Mouse (Mus musculus) liver (tissue): ENCODE results near the gene Tcte1.
A peak's percentile ranks its signal among the peaks of the same experiment; 100 is the strongest.

Experiments
- DNase-seq: peaks from one replicate; pipeline ENCODE4 v3.0.0-alpha.2; 2020; ENCODE audit warnings: mixed read lengths

Tcte1 gene

DNA sequence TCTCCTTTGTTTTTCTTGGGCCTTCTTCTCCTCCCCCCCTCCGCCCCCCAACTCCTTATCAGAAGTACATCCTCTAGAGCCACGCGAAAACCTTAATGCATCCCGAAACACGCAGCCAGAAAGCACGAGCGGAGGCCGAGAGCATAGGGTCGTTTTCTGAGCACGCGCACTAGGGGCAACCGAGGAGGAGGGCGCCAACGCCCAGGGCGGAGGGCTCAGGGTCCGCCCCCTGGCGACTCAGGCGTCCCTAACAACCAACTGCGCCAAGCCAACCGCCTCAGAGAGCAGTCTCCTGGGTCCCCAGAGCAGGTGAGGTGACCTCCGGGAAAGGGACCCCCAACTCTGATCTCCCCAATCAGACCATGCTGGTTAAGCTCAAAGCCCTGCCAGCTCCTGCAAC is at the start of gene Tcte1:
Tcte1 (plus strand) TSS at position 172 of the 400 bp plus-strand sequence.
- peak; percentile 51 for DNase-seq

DNA sequence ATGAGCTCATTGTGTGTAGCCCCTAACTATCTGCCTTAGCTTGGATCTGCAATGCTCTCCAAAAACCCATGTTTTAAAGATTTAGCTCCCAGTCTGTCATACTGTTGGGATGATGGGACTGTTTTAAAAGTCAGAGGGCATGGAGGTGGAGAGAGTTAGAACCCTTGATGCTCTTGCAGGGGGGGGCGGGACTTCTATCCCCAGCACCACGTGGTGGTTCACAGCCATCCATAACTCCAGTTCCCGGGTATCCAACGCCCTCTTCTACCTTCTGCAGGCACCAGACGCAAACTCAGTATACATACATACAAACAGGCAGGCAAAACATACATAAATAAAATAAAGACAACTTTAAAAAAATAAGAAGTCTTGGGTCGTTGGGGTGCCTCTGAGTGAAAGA is 49.6 kb upstream of the Tcte1 start:
- no peak for DNase-seq

DNA sequence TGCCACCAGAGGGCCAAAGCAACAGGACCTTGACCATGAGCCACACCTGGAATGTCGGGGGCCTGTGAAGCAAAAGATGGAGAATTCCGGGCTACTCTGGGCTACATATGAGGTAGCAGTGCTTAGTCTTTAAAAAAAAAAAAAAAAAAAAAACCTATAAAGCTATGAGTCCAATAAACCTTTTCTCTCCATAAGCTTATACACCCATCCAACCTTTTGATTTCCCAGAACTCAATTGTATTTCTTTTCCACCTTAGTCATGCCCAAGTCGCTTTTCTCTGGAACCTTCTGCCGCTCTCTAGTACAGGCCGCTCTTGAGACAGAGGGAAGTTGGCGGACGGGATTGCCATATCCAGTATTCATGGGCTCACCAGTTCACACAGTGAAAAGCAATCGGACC is 49.1 kb upstream of the Tcte1 start:
- DNase-seq, result no peak

DNA sequence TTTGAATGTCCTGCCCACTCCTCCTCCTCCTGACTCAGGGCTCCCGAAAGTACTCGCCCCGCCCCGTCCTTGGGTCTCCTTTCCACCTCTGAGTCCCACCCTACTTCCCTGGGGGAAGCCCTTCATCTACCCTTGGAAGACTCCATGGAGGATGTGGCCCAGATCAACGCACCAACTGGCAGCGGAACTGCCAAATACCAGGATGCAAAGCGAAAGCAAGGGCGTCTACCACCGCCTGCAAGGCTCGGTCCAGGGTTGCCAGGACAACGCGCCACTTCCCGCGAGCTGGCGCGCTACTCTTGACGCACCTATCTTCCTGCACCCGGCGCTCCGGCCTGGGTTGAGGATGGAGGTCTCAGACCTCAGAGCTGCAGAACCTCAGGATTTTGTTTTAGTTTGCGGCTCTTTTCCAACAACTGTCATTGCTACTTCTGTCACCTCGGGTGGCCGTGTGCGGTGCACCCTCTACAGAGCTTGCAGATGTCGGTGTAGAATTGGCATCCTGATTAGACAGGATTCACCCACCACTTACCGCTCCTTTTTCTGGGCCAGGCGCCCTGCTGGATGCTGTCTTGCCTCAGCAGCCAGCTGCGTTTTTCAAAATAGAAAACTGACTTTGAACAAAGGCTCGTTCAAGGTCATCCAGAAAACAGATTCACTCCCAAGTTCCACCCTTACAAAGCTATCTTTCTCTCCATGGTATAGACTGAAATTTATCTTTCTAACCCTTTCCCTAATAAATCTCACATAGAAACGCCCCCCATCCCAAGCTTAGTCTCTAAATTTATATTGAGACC is 48.4 kb upstream of the Tcte1 start, which contains the start of gene Spats1:
Spats1 (minus strand) TSS at position 747 of the 797 bp plus-strand sequence.
- peak; percentile 32 for DNase-seq

DNA sequence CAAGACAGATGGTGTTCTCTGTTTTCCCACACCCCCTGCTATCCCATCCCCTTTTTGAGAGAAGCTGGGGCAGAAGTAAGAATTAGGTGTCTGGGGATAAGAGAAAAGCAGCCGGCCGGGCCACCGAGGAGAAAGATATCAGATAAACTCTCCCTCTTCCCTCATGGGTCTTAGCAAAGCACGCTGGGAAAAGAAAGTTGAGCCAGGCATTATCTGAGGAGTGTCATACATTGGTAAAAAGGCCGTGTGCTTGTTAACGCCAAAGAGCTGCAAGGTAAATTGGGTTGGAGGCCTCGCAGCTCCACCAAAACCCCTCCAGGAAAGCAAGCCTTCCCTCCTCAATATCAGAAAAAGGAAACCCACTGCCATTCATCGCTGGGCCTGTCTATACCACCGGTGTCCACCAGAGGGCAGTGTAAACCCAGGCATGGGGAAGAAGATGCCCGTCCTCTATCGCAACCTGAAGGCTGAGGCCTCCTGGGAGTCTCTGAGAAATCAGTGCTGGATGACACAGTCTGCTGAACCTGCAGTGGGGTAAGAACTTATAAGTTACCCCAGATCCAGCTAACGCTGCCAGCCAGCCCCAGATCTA is 44.9 kb upstream of the Tcte1 start:
- DNase-seq, result peak; percentile 79

DNA sequence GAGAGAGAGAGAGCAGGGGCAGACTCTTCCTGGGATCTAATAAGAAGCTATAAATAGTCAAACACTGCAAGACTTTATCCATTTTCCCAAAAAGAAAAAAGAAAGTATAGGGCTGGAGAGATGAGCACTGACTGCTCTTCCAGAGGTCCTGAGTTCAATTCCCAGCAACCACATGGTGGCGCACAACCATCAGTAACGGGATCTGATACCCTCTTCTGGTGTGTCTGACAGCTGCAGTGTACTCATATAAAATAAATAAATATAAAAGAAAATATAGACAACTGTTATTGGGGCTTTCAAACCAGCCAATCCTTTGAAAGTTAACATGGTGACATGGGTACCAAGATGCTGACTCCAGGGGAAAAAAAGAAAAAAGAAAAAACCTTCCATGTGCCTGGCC is 42.8 kb upstream of the Tcte1 start:
- DNase-seq, result peak; percentile 18

DNA sequence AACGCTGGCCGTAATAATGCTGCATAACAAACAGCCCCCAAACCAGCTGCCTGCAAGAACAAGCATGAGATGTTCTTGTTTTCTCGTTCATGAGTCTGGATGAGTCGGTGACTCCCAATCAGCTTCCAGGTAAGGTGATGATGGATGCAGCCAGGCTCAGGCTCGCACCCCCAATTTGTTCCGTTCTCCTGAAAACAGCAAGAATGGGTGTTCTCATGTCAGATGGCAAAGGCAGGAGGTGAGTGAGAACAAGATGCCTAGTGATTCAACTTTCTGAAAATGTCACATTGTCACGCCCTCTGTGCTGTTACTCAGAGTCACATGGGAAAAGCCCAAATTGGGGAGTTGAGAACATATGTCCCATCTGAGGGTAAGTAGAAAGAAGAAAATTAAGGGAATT is 37.7 kb upstream of the Tcte1 start:
- DNase-seq, result no peak

DNA sequence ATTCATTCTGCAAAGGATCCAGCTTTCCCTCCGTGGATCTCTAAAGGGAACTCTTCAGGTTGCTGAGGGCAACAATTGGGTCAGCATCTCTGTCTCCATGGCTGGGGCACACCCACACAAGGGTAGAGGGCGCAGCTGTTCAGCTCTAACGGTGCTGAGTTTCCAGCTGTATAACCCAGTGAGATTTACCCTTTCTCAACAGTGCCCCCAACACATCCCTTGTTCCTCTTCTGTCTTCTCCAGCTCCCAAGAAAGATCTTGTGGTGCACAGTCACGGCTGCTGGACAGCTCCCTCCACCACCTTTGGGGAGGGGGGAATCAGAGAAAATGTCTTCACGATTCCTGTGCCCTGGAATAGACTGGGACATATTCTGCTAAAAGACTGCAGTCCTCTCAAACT is 36.0 kb upstream of the Tcte1 start:
- no peak for DNase-seq

DNA sequence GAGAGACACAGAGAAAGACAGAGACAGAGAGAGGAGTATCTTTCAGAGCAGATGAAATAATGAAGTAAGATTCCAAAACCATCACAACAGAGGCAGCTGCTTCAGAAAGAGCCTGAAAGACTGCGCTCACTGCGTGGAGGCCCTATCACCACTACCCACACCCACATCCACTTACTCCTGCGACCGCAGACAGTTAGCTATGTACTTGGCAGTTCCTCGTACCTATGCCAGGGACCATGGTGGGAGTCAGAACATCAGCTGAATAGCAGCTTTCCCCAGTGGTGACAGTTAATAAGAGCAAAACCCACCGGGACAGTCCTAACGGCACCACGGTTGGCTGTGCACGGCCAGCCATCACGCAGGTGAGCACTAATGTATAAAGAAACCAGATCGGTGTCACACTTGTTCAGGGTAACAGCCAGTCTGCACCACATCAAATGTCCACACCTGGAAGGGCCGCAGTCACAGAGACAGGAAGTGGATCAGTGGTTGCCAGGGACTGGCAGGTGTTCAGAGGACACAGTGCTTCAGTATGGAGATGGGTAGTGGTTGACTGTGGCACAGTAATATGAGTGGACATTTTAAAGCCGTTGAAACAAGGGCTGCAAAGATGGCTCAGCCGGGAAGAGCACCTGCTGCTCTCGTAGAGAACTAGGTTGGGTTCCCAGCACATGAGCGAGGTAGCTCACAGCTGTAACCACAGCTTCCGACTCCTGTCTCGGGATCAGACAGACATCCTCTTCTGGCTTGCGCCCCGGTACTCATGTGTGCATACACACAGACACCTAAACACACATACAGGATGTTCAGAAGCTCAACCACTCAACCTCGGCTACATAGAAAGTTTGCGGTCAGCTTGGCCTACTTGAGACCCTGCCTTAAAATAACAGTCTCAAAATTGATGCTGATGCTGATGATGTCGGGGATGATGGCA is 34.6 kb upstream of the Tcte1 start:
- DNase-seq, result no peak

DNA sequence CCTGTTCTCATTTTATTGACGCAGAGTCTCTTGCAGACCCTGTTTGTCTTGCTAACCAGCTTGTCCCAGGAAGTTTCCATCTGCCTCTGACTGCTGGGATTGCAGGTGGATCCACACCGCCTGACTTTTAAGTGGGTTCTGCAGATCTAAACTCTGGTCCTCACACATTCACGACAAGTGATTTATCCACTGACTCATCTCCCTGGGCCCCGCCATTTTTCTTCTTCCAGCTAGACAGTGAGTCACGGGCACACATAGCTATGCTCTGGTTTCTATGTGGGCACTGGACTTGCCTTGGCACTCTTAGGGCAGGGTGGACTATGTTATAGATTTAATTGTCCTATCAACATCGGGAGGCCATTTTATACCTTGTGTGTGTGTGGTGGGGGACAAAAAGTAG is 33.5 kb upstream of the Tcte1 start:
- DNase-seq, result no peak

DNA sequence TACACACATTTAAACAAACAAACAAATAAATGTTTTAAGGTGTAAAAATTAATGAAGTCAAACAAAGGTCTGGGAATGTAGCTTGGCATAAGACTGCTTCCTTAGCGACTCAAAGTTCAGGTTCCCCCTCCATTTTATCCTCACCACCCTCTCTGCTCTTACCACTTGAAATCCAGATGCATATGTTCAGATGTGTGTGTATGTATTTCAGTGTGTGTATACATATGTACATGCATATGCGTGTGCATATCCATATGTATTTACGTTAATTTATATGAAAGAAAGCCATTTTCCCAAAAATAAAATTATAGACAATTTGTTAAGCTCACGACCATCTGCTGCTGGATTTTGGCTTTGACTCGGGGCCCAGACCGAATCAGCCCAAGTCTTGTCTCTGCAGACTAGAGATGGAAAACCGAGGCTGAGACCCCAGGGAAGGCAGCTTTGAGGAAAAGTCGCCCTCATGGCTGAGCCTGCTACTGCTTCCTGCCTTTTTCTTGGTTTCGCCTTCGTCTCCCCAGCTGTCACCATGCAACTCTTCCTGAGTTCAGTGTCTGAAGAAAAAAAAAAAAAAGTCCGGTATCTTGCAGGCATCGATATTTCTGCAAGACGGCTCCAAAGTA is 32.6 kb upstream of the Tcte1 start:
- DNase-seq, result no peak

DNA sequence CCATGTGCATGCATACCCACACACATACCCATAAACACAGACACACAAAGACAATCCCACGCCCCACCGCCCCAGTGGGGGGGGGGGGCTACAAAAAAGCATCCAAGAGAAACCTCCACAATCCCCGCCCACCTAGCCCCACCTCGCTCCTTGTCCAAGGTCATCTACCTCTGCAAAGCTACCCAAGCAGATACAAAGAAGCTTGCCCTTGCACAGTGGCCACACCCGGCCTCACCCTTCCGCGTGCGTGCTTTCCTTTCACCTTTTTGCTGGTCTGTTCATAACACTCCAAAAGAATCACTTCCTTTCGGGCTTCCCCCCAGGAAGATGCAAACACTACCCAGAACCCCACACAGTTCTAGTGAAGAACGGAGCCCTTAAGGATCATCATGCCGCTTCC is 27.8 kb upstream of the Tcte1 start:
- DNase-seq, result no peak

DNA sequence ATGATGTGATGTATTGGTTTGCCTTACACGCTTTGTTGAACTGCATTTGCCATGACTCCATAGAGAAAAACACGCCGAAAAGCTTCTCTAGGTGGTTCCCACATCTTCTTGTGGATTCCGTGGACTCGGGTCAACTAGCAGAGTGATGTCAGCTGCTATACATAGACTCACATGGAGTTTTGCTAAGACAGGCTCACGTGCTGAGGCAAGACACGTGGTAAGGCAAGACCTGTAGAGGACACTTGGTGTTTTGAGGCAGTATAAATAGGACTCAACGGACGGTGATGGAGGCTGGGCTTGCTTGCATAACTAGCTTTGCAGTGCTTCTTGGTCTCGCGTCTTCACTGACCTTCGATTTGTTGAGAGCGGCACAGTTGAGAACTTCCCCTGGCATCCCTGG is 24.8 kb upstream of the Tcte1 start:
- DNase-seq, result no peak

DNA sequence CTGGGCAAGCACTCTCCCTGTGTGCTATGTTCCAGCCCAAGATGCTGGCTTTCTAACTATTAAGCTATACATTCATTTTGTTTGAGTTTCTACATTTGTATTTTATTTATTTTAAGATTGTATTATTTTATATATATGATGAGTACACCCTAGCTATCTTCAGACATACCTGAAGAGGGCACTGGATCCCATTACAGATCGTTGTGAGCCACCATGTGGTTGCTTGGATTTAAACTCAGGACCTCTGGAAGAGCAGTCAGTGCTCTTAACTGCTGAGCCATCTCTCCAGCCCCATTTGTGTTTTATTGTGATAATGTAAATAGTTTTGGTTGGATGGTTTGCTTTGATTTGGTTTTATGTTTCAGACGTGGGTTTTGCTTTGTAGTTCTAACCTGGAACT is 23.7 kb upstream of the Tcte1 start:
- DNase-seq, result no peak

DNA sequence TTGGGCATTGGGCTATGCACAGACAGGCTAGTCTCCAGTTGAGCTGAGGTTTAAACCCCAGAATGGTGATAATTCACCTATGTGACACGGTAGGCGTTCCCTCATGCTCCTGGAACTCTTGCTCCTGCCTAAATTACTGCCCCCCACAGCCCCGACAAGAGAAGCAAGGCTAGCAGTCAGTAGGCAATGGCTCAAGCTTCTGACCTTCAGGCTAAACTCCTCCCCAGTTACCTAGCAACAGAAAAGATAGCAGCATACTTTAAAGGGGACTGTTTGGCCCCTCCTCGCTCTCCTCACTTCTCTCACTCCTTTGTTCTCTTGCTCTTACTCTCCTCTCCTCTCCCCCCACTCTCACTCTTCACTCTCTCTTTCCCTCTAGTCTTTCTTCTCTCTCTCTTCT is 22.3 kb upstream of the Tcte1 start:
- DNase-seq, result no peak

DNA sequence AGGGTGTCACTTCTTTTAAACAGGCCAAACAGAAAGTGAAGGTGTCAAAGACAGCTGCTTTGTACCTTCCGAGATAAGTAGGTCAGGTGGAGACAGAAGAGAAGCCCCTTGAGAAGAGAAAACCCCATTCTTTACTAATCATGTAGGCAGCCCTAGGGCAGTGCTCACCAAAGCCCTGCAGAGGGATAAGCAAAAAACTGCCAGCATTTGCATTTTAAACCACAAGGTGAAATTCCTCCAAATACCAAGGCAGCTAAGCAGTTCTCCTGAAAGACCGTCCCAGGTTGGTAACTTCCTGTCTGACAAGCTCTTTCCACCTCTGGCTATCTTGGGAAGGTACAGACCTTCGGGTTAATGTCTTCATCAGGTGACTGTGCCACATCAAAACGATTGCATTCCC is 20.9 kb upstream of the Tcte1 start:
- DNase-seq, result no peak

DNA sequence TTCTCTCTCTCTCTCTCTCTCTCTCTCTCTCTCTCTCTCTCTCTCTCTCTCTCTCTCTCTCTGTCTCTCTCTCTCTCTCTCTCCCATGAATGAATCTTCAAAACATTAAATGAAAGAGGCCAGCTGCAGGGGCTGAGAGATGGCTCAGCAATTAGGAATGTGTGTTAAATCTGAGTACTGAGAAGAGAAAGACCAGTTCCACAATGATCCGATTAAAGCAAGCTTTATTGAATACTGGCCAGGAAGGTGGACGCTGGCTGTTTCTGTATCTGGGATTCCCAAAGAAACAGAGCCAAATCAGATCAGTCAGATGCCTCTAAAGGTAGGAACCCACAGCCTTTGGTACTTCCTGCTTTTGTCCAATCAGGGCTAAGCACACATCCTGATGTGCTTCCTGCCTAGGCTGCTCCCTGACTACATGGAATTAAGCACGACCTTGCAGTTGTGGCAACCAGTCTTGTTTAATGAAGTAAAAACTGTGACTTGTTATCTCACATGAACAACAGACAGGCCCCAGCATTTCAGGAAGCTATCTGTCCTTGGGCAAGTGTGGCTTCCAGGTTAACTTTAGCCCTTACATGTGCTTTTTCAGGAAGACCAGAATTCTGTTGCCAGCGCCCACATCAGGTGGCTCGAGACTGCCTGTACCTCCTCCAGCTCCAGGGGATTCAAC is 19.8 kb upstream of the Tcte1 start:
- DNase-seq, result no peak

DNA sequence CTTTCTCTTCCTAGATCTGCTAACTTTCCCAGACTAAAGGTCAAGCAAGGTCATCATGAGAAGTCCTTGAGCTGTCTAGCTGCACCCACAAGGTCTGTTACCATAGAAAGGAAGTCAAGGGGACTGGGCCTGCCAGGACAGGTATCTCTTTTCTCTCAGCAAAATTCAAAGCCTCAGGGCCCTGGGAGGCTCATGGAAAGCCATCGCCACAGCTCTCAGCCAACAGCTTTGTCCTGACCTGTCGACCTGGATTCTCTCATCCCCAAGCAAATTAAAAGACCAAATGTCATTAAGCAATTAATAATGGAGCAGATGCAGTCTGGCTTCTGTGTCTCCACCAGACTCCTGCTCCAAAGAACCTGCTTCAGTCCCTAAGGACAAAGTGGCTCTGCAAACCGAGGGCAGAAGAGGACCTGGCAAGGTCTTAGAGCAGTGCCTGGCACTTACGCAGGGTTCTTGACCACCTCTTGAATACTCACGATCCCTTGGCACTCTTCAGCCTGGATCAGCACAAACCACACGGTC is 17.2 kb upstream of the Tcte1 start:
- no peak for DNase-seq

DNA sequence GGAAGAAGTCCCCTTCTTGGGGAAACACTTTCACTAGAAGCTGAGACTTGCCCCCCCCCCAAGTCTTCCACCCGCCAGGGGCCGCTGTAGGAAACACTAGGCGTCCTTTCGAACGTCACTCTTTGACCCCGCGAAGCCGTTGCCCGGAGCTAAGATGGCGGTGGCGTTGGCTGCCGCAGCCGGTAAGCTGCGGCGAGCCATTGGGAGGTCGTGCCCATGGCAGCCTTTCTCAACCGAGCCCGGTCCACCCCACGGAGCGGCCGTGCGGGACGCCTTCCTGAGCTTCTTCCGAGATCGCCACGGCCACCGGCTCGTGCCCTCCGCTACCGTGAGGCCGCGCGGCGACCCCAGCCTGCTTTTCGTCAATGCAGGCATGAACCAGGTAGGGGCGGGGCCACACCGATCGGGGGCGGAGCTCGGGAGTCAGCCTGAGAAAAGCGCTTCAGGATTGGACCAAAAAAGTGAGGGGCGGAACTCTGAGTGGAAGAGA is 16.5 kb upstream of the Tcte1 start, which contains the start of gene Aars2:
Aars2 (plus strand) TSS at position 142 of the 490 bp plus-strand sequence.
- peak; percentile 95 for DNase-seq

DNA sequence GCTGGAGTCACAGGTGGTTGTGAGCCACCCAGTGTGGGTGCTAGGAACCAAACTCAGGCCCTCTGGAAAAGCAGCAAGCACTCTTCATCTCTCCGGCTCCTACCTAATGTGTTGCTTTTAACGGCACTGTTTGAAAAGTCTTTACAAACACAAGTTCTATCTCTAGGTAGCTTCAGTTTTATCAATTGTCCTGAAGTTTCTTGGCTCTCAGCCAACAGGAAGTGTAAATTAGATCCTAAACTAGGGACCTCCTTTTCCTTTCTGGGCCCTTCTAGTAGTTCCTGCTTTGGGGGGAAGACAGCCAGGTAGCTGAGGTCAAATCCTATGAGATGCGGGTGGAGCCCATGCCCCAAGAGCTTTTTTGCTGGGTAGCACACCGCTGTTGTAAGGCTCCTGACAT is 12.4 kb upstream of the Tcte1 start:
- DNase-seq, result no peak

DNA sequence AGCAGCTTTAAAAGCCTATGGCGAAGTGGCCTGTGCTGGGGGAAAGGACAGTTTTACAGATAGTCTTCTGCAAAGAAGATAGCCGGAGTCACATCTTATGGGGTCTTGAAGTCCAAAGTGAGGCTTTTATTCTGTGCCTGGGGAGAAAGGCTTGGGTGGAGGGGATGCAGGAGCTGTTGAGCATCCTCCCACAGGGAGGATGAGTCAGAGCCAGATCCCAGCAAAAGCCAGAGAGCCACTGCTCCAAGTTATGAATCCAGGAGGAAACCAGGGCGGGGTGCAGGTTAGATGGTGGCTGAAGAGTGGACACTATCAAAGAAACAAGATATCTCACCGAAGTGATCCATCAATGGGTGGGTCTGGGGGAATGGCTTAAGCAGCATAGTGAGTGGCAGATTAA is 11.5 kb upstream of the Tcte1 start:
- no peak for DNase-seq

DNA sequence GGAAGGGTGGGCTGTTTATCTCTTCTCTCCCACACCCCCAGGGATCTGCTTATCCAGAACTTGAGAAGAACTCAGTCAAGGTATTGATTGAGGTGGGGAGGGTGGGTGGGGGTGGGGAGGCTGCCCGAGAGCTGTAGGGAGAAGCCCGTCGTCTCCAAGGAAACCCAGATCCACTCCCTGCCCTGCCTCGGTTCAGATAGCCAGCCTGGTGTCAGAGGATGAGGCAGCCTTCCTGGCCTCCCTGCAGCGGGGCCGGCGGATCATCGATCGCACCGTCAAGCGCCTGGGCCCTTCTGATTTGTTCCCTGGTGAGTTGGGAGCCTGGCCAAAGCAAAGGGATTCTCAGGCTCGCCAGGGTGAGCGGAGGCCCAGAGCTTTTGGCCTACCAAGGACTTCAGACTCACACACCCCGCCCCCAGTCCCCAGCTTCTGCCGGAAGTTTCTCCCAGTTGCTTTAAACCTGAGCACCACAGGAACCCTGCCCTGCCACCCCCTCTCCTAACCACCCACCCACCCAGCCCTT is 8.0 kb upstream of the Tcte1 start:
- peak; percentile 41 for DNase-seq
